Mouse (Mus musculus): ENCODE results near the gene Pdk4. TPM values are rescaled to one million over a fixed set of nuclear protein-coding genes. Genes with fewer than 3 reads are reported as not detected.

The Pdk4 gene
- polyA plus RNA-seq (2012; rRNA removed), result 4.3 and 7.2 TPM in 2 replicates

- H3K4me3 ChIP-seq (ENCODE audit: low read depth, low read length), result peak within 1 kb of the TSS; percentile 70
- no peaks in the 10 kb centered on the region for H3K27me3 ChIP-seq (ENCODE audit: control insufficient read depth, insufficient read depth, low read length)
- peaks cover 2% of the 10 kb centered on the region; the same call in 1 of the 2 replicates for H3K36me3 ChIP-seq (ENCODE audit: control insufficient read depth, insufficient read depth, low read length)
- peak within 1 kb of the TSS; percentile 67 for H3K27ac ChIP-seq (ENCODE audit: insufficient read depth, low read depth, low read length)
- no peak for TF ChIP-seq CTCF (IDR thresholded peaks at IDR 0.05; ENCODE audit: extremely low read depth, insufficient read length, insufficient replicate concordance, low read depth, low read length)
- no peak for TF ChIP-seq POLR2A (IDR thresholded peaks at IDR 0.05; ENCODE audit: low read depth, low read length)
- 1% methylated on average over 43 of the region's 43 CpGs for WGBS
- H3K4me1 ChIP-seq (ENCODE audit: control insufficient read depth, insufficient read depth, insufficient read length, low read length), result peaks cover 4% of the 10 kb centered on the region
These were observed at the start of gene Pdk4 for GRCm38 (mm10) chr6:5495961-5496853. Gene Pdk4 (minus strand): TSS chr6:5496309.

DNA sequence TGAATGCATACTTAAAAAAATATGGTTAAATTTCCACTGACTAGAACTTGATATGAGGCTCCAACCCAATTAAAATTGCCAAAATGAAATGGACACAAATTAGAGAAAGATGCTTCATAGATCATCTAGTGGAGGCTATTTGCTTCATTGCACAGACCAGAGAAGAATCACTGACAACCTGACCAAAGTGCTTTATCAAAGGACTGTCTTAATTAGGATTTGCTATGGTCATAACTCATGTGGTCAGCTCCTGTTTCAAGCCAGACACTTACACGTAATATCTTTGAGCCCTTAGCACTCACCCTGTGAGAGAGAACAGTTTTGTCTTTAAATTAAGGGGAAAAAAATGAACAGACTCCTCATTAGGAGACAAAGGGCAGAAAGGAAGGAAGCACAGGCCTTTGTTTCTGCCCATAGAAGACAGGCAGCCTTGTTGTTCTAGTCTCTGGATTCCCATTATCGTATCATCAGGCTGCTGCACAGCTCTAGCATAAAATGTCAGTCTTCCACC lies 41.8 kb upstream of the Pdk4 start:
- no peaks in the 10 kb centered on the region for H3K27me3 ChIP-seq (ENCODE audit: control insufficient read depth, insufficient read depth, low read length)
- TF ChIP-seq CTCF (IDR thresholded peaks at IDR 0.05; ENCODE audit: extremely low read depth, insufficient read length, insufficient replicate concordance, low read depth, low read length) (no peak), POLR2A (IDR thresholded peaks at IDR 0.05; ENCODE audit: low read depth, low read length) (no peak)
- no peak overlapping the region for H3K4me3 ChIP-seq (ENCODE audit: low read depth, low read length)
- no peaks in the 10 kb centered on the region for H3K4me1 ChIP-seq (ENCODE audit: control insufficient read depth, insufficient read depth, insufficient read length, low read length)
- no peak overlapping the region for H3K27ac ChIP-seq (ENCODE audit: insufficient read depth, low read depth, low read length)
- no peaks in the 10 kb centered on the region for H3K36me3 ChIP-seq (ENCODE audit: control insufficient read depth, insufficient read depth, low read length)
- 87% methylated on average over 2 of the region's 2 CpGs for WGBS

DNA sequence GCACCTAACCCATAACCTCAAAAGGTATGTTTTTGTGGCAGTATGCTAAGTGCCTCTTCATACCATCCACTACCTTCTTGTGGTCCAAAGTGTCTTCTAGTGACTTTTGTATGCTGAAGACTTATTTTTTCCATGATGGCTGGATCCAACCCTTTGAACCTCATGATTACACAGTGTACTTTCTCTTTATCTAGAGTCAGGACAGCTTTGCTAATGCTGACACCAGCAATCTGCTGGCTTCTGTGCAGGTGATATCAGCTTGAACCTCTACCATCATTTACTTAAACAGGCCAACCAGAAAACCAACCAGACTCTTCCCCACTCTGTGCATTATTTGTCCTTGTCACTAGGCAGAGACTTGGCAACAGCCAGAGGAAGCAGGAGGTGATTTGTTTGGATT lies 39.6 kb upstream of the Pdk4 start:
- Histone ChIP-seq H3K4me1 (ENCODE audit: control insufficient read depth, insufficient read depth, insufficient read length, low read length) (no peaks in the 10 kb centered on the region), H3K27ac (ENCODE audit: insufficient read depth, low read depth, low read length) (peak overlapping the region; percentile 28; the same call in 1 of the 2 replicates), H3K27me3 (ENCODE audit: control insufficient read depth, insufficient read depth, low read length) (no peaks in the 10 kb centered on the region), H3K36me3 (ENCODE audit: control insufficient read depth, insufficient read depth, low read length) (no peaks in the 10 kb centered on the region), H3K4me3 (ENCODE audit: low read depth, low read length) (no peak overlapping the region)
- no peak for TF ChIP-seq CTCF (IDR thresholded peaks at IDR 0.05; ENCODE audit: extremely low read depth, insufficient read length, insufficient replicate concordance, low read depth, low read length)
- TF ChIP-seq POLR2A (IDR thresholded peaks at IDR 0.05; ENCODE audit: low read depth, low read length), result no peak

- H3K27ac ChIP-seq (ENCODE audit: insufficient read depth, low read depth, low read length), result no peak overlapping the region
- TF ChIP-seq POLR2A (IDR thresholded peaks at IDR 0.05; ENCODE audit: low read depth, low read length) (no peak), CTCF (IDR thresholded peaks at IDR 0.05; ENCODE audit: extremely low read depth, insufficient read length, insufficient replicate concordance, low read depth, low read length) (no peak)
- H3K36me3 ChIP-seq (ENCODE audit: control insufficient read depth, insufficient read depth, low read length), result no peaks in the 10 kb centered on the region
- no peak overlapping the region for H3K4me3 ChIP-seq (ENCODE audit: low read depth, low read length)
- 82% methylated on average over 5 of the region's 5 CpGs for WGBS
- H3K4me1 ChIP-seq (ENCODE audit: control insufficient read depth, insufficient read depth, insufficient read length, low read length), result no peaks in the 10 kb centered on the region
- H3K27me3 ChIP-seq (ENCODE audit: control insufficient read depth, insufficient read depth, low read length), result no peaks in the 10 kb centered on the region
These were observed 21.0 kb upstream of the Pdk4 start for GRCm38 (mm10) chr6:5517091-5517490.

- H3K4me1 ChIP-seq (ENCODE audit: control insufficient read depth, insufficient read depth, insufficient read length, low read length), result no peaks in the 10 kb centered on the region
- H3K36me3 ChIP-seq (ENCODE audit: control insufficient read depth, insufficient read depth, low read length), result no peaks in the 10 kb centered on the region
- H3K27ac ChIP-seq (ENCODE audit: insufficient read depth, low read depth, low read length), result no peak overlapping the region
- no peak overlapping the region for H3K4me3 ChIP-seq (ENCODE audit: low read depth, low read length)
- 6% methylated on average over 5 of the region's 5 CpGs for WGBS
- no peak for TF ChIP-seq CTCF (IDR thresholded peaks at IDR 0.05; ENCODE audit: extremely low read depth, insufficient read length, insufficient replicate concordance, low read depth, low read length)
- no peak for TF ChIP-seq POLR2A (IDR thresholded peaks at IDR 0.05; ENCODE audit: low read depth, low read length)
- H3K27me3 ChIP-seq (ENCODE audit: control insufficient read depth, insufficient read depth, low read length), result no peaks in the 10 kb centered on the region
These were observed 13.6 kb upstream of the Pdk4 start for GRCm38 (mm10) chr6:5509757-5510156.

- Histone ChIP-seq H3K4me1 (ENCODE audit: control insufficient read depth, insufficient read depth, insufficient read length, low read length) (no peaks in the 10 kb centered on the region), H3K36me3 (ENCODE audit: control insufficient read depth, insufficient read depth, low read length) (no peaks in the 10 kb centered on the region), H3K4me3 (ENCODE audit: low read depth, low read length) (no peak overlapping the region), H3K27me3 (ENCODE audit: control insufficient read depth, insufficient read depth, low read length) (no peaks in the 10 kb centered on the region), H3K27ac (ENCODE audit: insufficient read depth, low read depth, low read length) (no peak overlapping the region)
- TF ChIP-seq POLR2A (IDR thresholded peaks at IDR 0.05; ENCODE audit: low read depth, low read length) (no peak), CTCF (IDR thresholded peaks at IDR 0.05; ENCODE audit: extremely low read depth, insufficient read length, insufficient replicate concordance, low read depth, low read length) (no peak)
- WGBS, result 7% methylated on average over 5 of the region's 5 CpGs
These were observed 13.2 kb upstream of the Pdk4 start for GRCm38 (mm10) chr6:5509303-5509702.

- Histone ChIP-seq H3K4me1 (ENCODE audit: control insufficient read depth, insufficient read depth, insufficient read length, low read length) (no peaks in the 10 kb centered on the region), H3K4me3 (ENCODE audit: low read depth, low read length) (no peak overlapping the region), H3K36me3 (ENCODE audit: control insufficient read depth, insufficient read depth, low read length) (no peaks in the 10 kb centered on the region), H3K27ac (ENCODE audit: insufficient read depth, low read depth, low read length) (no peak overlapping the region), H3K27me3 (ENCODE audit: control insufficient read depth, insufficient read depth, low read length) (no peaks in the 10 kb centered on the region)
- TF ChIP-seq POLR2A (IDR thresholded peaks at IDR 0.05; ENCODE audit: low read depth, low read length) (no peak), CTCF (IDR thresholded peaks at IDR 0.05; ENCODE audit: extremely low read depth, insufficient read length, insufficient replicate concordance, low read depth, low read length) (no peak)
- WGBS, result 72% methylated on average over 5 of the region's 5 CpGs
These were observed 11.7 kb upstream of the Pdk4 start for GRCm38 (mm10) chr6:5507821-5508220.
